Mouse (Mus musculus) neural tube, embryonic 11.5 days (tissue): Measurements from ENCODE around the gene Opn1sw. TPM values are rescaled to one million over a fixed set of nuclear protein-coding genes. Genes with fewer than 3 reads are reported as not detected.
A peak's percentile ranks its signal among the peaks of the same experiment; 100 is the strongest.

Experiments
- ATAC-seq: fragments of 200-750 bp; cut with Nextera tagmentation; 2 replicates; pipeline ENCODE4 v1.8.0; 2017; ENCODE audit warnings: moderate number of reproducible peaks, mild to moderate bottlenecking, moderate TSS enrichment, moderate library complexity; ENCODE audit not compliant: insufficient read depth, low FRiP score, low TSS enrichment
- DNase-seq: peaks from one replicate; pipeline ENCODE4 v3.0.0-alpha.2; 2015; ENCODE audit warnings: low spot score
- H3K27ac ChIP-seq: fragments of 300-500 bp; sonication (generic); 2 replicates; pipeline ENCODE4 v1.5.1; 2014; ENCODE audit warnings: low read depth, mild to moderate bottlenecking, low read length
- H3K27me3 ChIP-seq: fragments of 300-500 bp; sonication (generic); 2 replicates; pipeline ENCODE4 v1.6.1; 2014; ENCODE audit warnings: mild to moderate bottlenecking, low read length, mixed read lengths; ENCODE audit not compliant: control insufficient read depth, insufficient read depth
- H3K36me3 ChIP-seq: fragments of 300-500 bp; sonication (generic); 2 replicates; pipeline ENCODE4 v1.6.1; 2014; ENCODE audit warnings: mild to moderate bottlenecking, low read length, moderate library complexity, mixed read lengths; ENCODE audit not compliant: control insufficient read depth, insufficient read depth
- H3K4me1 ChIP-seq: fragments of 300-500 bp; sonication (generic); 2 replicates; pipeline ENCODE4 v1.6.1; 2014; ENCODE audit warnings: low read length, mixed read lengths; ENCODE audit not compliant: control insufficient read depth, insufficient read depth
- H3K4me2 ChIP-seq: fragments of 300-500 bp; sonication (generic); 2 replicates; pipeline ENCODE4 v1.6.1; 2014; ENCODE audit warnings: low read depth, mild to moderate bottlenecking, moderate library complexity
- H3K4me3 ChIP-seq: fragments of 300-500 bp; sonication (generic); 2 replicates; pipeline ENCODE4 v1.5.1; 2014; ENCODE audit warnings: low read depth, low read length
- H3K9ac ChIP-seq: fragments of 300-500 bp; sonication (generic); 2 replicates; pipeline ENCODE4 v1.6.1; 2014; ENCODE audit warnings: mild to moderate bottlenecking, low read length
- H3K9me3 ChIP-seq: fragments of 300-500 bp; sonication (generic); 2 replicates; pipeline ENCODE4 v1.6.1; 2016; ENCODE audit warnings: low read length; ENCODE audit not compliant: control insufficient read depth
- WGBS: fragments of 180-500 bp; shearing (Covaris S2); extraction: QIAGEN DNeasy Blood & Tissue Kit; methylation state at CpG from one replicate; pipeline ENCODE4 v1.1.7; 2014; 5-methylcytosine and 5-hydroxymethylcytosine counted together
- polyA plus RNA-seq: library from polyadenylated mRNA; unstranded; fragments of >200 nt; fragmentation: Nextera tagmentation; extraction: Ambion mirVana; gene quantifications from 2 replicates; pipeline ENCODE4 v1.2.1, GENCODE M21; 2014

Opn1sw gene
- polyA plus RNA-seq, 1 experiment from 2014 or later = 0.20 TPM

- H3K27ac ChIP-seq = no peak overlapping the region
- no peak overlapping the region for H3K9ac ChIP-seq
- no peaks in the 10 kb centered on the region for H3K36me3 ChIP-seq
- ATAC-seq (no peak), DNase-seq (no peak)
- H3K27me3 ChIP-seq = peaks cover 30% of the 10 kb centered on the region
- H3K4me3 ChIP-seq = no peak overlapping the region
- H3K4me1 ChIP-seq = peaks cover 30% of the 10 kb centered on the region
- H3K4me2 ChIP-seq = no peak overlapping the region
- WGBS = 47% methylated on average over 3 of the region's 3 CpGs
- no peaks in the 10 kb centered on the region for H3K9me3 ChIP-seq
Measured at GRCm38 (mm10) chr6:29432156-29432555, 43.9 kb upstream of the Opn1sw start.

- no peak overlapping the region for H3K4me3 ChIP-seq
- peaks cover 26% of the 10 kb centered on the region for H3K4me1 ChIP-seq
- H3K27me3 ChIP-seq = peaks cover 30% of the 10 kb centered on the region
- H3K9ac ChIP-seq = no peak overlapping the region
- no peak for DNase-seq
- no peak for ATAC-seq
- WGBS = 26% methylated on average over 5 of the region's 5 CpGs
- H3K36me3 ChIP-seq = no peaks in the 10 kb centered on the region
- H3K4me2 ChIP-seq = no peak overlapping the region
- H3K9me3 ChIP-seq = no peaks in the 10 kb centered on the region
- no peak overlapping the region for H3K27ac ChIP-seq
Measured at GRCm38 (mm10) chr6:29431473-29431872, 43.2 kb upstream of the Opn1sw start.

- no peaks in the 10 kb centered on the region for H3K36me3 ChIP-seq
- ATAC-seq (no peak), DNase-seq (no peak)
- H3K4me1 ChIP-seq = peaks cover 20% of the 10 kb centered on the region
- no peak overlapping the region for H3K9ac ChIP-seq
- 0 out of 2 replicates have a peak overlapping the region, but pooled peaks have one; percentile 23 for H3K27ac ChIP-seq
- WGBS = 55% methylated on average over 15 of the region's 15 CpGs
- no peak overlapping the region for H3K4me2 ChIP-seq
- peaks cover 30% of the 10 kb centered on the region for H3K27me3 ChIP-seq
- no peaks in the 10 kb centered on the region for H3K9me3 ChIP-seq
- H3K4me3 ChIP-seq = no peak overlapping the region
Measured at GRCm38 (mm10) chr6:29430681-29431420, 42.6 kb upstream of the Opn1sw start.

GRCm38 (mm10) chr6:29428171-29428570 lies 39.9 kb upstream of the Opn1sw start:
- DNase-seq = no peak
- Histone ChIP-seq H3K27ac (no peak overlapping the region), H3K4me2 (no peak overlapping the region), H3K27me3 (peaks cover 12% of the 10 kb centered on the region; the same call in 1 of the 2 replicates), H3K4me3 (no peak overlapping the region), H3K9ac (no peak overlapping the region), H3K36me3 (no peaks in the 10 kb centered on the region), H3K4me1 (no peaks in the 10 kb centered on the region), H3K9me3 (no peaks in the 10 kb centered on the region)
- no peak for ATAC-seq
- WGBS = 65% methylated on average over 4 of the region's 4 CpGs

- Histone ChIP-seq H3K27ac (no peak overlapping the region), H3K4me2 (no peak overlapping the region)
- WGBS = 77% methylated on average over 6 of the region's 6 CpGs
Measured at GRCm38 (mm10) chr6:29426331-29426730, 38.1 kb upstream of the Opn1sw start.

GRCm38 (mm10) chr6:29425118-29425517 lies 36.9 kb upstream of the Opn1sw start:
- H3K27me3 ChIP-seq = no peaks in the 10 kb centered on the region
- H3K4me2 ChIP-seq = no peak overlapping the region
- H3K4me3 ChIP-seq = no peak overlapping the region
- no peaks in the 10 kb centered on the region for H3K4me1 ChIP-seq
- no peaks in the 10 kb centered on the region for H3K36me3 ChIP-seq
- no peak overlapping the region for H3K9ac ChIP-seq
- no peaks in the 10 kb centered on the region for H3K9me3 ChIP-seq
- no peak overlapping the region for H3K27ac ChIP-seq
- 91% methylated on average over 8 of the region's 8 CpGs for WGBS
- ATAC-seq (no peak), DNase-seq (no peak)

More at GRCm38 (mm10) chr6:29426331-29426730, 38.1 kb upstream of the Opn1sw start:
- no peak for ATAC-seq
- no peak for DNase-seq
- Histone ChIP-seq H3K4me1 (no peaks in the 10 kb centered on the region), H3K27me3 (no peaks in the 10 kb centered on the region), H3K36me3 (no peaks in the 10 kb centered on the region), H3K4me3 (no peak overlapping the region), H3K9me3 (no peaks in the 10 kb centered on the region), H3K9ac (no peak overlapping the region)

GRCm38 (mm10) chr6:29420596-29420995 lies 32.3 kb upstream of the Opn1sw start:
- 87% methylated on average over 2 of the region's 2 CpGs for WGBS
- no peak overlapping the region for H3K4me2 ChIP-seq
- no peak overlapping the region; the same call in 1 of the 2 replicates for H3K9ac ChIP-seq
- H3K4me3 ChIP-seq = no peak overlapping the region
- H3K9me3 ChIP-seq = no peaks in the 10 kb centered on the region
- no peaks in the 10 kb centered on the region for H3K36me3 ChIP-seq
- H3K27ac ChIP-seq = no peak overlapping the region
- no peak for DNase-seq
- no peaks in the 10 kb centered on the region for H3K27me3 ChIP-seq
- no peak for ATAC-seq
- H3K4me1 ChIP-seq = no peaks in the 10 kb centered on the region

- ATAC-seq = no peak
- Histone ChIP-seq H3K27me3 (no peaks in the 10 kb centered on the region), H3K9me3 (no peaks in the 10 kb centered on the region)
Measured at GRCm38 (mm10) chr6:29415446-29415845, 27.2 kb upstream of the Opn1sw start.

GRCm38 (mm10) chr6:29406412-29406811 lies 18.1 kb upstream of the Opn1sw start:
- no peak overlapping the region for H3K4me3 ChIP-seq
- WGBS = 49% methylated on average over 6 of the region's 6 CpGs
- H3K27ac ChIP-seq = peak overlapping the region; percentile 56
- no peaks in the 10 kb centered on the region for H3K9me3 ChIP-seq
- 0 out of 2 replicates have a peak, but pooled peaks cover under 1% of the 10 kb centered on the region for H3K36me3 ChIP-seq
- H3K4me1 ChIP-seq = peaks cover 8% of the 10 kb centered on the region; the same call in 1 of the 2 replicates
- H3K27me3 ChIP-seq = no peaks in the 10 kb centered on the region
- peak; percentile 31 for DNase-seq
- H3K9ac ChIP-seq = no peak overlapping the region
- no peak overlapping the region for H3K4me2 ChIP-seq
- peak; percentile 63; the same call in 1 of the 2 replicates for ATAC-seq

More at GRCm38 (mm10) chr6:29415446-29415845, 27.2 kb upstream of the Opn1sw start:
- no peak for DNase-seq
- no peak overlapping the region for H3K4me3 ChIP-seq
- WGBS = 88% methylated on average over 9 of the region's 9 CpGs
- H3K27ac ChIP-seq = no peak overlapping the region
- H3K4me2 ChIP-seq = no peak overlapping the region
- H3K9ac ChIP-seq = no peak overlapping the region
- H3K4me1 ChIP-seq = no peaks in the 10 kb centered on the region
- peaks cover 8% of the 10 kb centered on the region for H3K36me3 ChIP-seq
